Mouse (Mus musculus): Measurements from ENCODE around the gene Cacna2d4. TPM values are rescaled to one million over a fixed set of nuclear protein-coding genes. Genes with fewer than 3 reads are reported as not detected.

Cacna2d4 gene
- total RNA-seq, 1 experiment from 2014 or later = 0.29 TPM

- ATAC-seq (replicated peaks; ENCODE audit: insufficient number of reproducible peaks, low FRiP score, low TSS enrichment, poor library complexity, severe bottlenecking) = no peak
Observed at GRCm38 (mm10) chr6:119276713-119277112, 40.4 kb downstream of the Cacna2d4 start.

GRCm38 (mm10) chr6:119280761-119281160, 44.4 kb downstream of the Cacna2d4 start:
- no peak for ATAC-seq (replicated peaks; ENCODE audit: insufficient number of reproducible peaks, low FRiP score, low TSS enrichment, poor library complexity, severe bottlenecking)

DNA sequence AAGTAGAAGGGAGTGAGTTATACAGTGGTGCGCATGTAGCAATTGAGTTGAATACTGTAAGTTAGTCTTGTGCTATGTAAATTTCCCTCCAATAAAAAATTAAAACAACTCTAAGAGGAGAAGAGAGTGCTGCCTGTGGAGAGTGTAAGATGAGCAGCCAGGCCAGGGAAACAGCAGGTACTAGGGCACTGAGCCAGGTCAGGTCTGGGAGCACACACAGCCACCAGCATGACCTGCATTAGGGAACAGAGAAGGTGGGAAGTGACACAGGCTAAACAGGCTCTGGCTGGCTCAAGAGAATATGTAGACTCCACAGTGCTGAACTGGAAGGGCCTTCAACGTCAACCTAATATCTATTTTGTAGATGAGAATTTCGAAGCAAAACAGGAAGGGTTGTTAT, 65.0 kb downstream of the Cacna2d4 start:
- ATAC-seq (replicated peaks; ENCODE audit: insufficient number of reproducible peaks, low FRiP score, low TSS enrichment, poor library complexity, severe bottlenecking) = no peak

GRCm38 (mm10) chr6:119303331-119303730, 67.0 kb downstream of the Cacna2d4 start:
- ATAC-seq (replicated peaks; ENCODE audit: insufficient number of reproducible peaks, low FRiP score, low TSS enrichment, poor library complexity, severe bottlenecking) = no peak

DNA sequence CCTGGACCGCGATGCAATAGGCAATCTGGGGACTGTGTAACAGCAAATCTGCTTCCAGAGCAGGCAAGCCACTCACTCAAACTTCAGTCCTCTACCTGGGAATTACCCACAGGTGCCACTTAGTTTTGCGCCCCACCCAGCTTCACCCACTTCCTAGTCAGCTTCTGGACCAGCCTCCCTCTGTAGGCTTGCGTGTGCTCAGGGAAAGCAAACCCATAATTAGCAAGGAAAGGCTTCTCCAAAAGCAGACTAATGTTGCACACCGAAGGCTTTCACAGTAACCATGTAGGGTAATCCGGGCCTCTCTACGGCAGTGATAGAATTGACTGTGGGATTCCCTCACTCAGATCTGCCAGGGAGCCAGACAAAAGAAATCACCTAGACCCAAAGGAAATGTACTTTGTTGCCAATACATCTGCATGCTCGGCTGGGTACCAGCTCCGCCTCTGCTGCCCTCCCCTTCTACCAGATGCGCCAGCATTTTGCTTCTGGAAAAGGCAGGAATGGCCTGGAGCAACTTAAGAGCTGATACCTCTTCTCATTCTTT, 71.6 kb downstream of the Cacna2d4 start:
- ATAC-seq (replicated peaks; ENCODE audit: insufficient number of reproducible peaks, low FRiP score, low TSS enrichment, poor library complexity, severe bottlenecking) = no peak

DNA sequence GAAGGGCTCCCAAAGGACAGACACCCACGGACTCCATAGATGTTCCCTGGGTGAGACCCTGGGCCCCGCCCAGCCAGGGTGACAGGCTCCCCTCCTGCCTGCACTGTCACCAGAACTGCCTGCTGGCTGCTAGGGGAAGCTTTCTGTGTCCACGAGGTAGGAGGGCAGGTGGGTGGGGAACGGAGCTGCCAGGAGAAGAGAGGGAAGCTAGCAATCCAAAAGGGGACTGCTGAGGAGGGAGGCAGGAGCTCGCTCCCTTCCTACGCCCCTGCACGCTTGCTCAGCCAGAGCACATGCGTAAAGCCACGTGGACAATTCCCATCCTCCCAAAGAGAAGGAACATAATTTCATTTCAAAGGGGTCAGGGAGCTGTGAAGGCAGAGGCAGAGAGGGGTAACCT, 73.8 kb downstream of the Cacna2d4 start:
- ATAC-seq (replicated peaks; ENCODE audit: insufficient number of reproducible peaks, low FRiP score, low TSS enrichment, poor library complexity, severe bottlenecking) = no peak

- no peak for ATAC-seq (replicated peaks; ENCODE audit: insufficient number of reproducible peaks, low FRiP score, low TSS enrichment, poor library complexity, severe bottlenecking)
Observed at GRCm38 (mm10) chr6:119312381-119312780, 76.1 kb downstream of the Cacna2d4 start.

DNA sequence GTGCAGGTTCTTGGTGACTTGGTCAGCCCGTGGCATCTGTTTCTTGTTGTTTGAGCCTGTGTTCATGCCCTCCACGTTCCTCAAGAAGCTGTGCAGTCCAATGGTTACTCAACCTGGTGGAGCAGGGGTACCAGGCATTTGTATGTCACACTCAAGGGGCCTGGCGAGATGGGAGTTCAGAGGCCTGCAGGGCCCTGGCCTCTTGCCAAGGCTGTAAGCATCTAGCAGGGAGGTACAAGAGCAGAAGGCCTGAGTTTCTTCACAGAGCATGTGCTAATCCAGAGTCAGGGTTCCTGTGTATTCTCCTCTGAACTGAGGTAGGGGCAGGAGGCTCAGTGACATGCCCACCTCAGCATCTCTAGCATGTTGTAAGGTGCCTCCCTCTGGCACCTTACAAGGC, 76.8 kb downstream of the Cacna2d4 start:
- no peak for ATAC-seq (replicated peaks; ENCODE audit: insufficient number of reproducible peaks, low FRiP score, low TSS enrichment, poor library complexity, severe bottlenecking)

GRCm38 (mm10) chr6:119313588-119314375, 77.5 kb downstream of the Cacna2d4 start:
- ATAC-seq (replicated peaks; ENCODE audit: insufficient number of reproducible peaks, low FRiP score, low TSS enrichment, poor library complexity, severe bottlenecking) = no peak

DNA sequence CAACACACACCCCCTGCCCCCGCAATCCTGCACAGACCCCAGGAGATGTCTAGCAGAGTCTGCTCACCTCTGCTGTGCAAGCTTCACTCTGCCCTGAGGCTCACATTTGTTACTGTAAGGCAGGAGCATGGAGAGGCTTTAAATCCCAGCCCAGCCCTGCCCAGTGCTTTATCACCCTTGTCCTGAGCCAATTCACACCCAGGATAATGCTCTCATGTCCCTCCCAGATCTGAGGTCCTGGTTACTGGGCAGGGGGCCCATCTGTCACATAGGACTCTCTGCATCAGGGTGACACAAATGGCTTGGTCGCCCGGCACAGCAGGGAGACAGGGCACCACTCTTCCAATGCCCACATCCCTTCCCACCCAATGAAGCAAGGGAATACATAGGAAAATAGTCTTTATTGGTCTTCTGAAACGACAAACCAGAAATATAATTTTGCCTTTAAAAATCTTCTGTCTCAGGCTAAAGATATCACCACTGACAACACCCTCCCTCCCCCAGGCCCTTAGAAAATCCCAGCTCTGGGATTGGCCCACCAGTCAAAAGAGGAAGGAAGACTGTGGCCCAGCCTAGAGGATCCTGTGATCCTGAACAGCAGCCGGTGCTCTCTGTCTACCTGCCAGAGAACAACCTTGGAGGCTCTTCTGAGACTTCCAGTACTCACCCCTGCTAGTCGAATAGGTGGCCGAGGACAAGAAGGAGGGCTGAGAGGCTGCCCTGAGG, 78.6 kb downstream of the Cacna2d4 start:
- no peak for ATAC-seq (replicated peaks; ENCODE audit: insufficient number of reproducible peaks, low FRiP score, low TSS enrichment, poor library complexity, severe bottlenecking)

- ATAC-seq (replicated peaks; ENCODE audit: insufficient number of reproducible peaks, low FRiP score, low TSS enrichment, poor library complexity, severe bottlenecking) = no peak
Observed at GRCm38 (mm10) chr6:119318732-119319131, 82.4 kb downstream of the Cacna2d4 start.

- no peak for ATAC-seq (replicated peaks; ENCODE audit: insufficient number of reproducible peaks, low FRiP score, low TSS enrichment, poor library complexity, severe bottlenecking)
Observed at GRCm38 (mm10) chr6:119319358-119319757, 83.0 kb downstream of the Cacna2d4 start.

DNA sequence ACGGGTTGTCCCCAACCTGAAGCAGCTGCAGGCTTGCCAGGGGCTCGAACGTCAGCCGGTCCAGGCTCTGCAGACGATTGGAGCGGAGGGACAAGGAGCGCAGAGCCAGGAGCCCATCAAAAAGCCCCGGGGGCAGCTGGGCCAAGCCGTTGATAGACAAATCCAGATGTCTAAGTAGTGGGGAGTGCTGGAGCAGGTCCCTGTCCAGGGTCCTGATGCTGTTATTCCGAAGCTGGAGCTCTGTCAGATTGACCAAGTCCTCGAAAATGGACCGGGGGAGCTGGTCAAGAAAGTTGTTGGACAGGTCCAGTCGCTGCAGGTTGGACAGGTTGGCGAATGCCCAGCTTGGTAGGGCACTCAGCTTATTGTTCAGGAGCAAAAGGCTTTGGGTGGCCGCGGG, 84.2 kb downstream of the Cacna2d4 start:
- ATAC-seq (replicated peaks; ENCODE audit: insufficient number of reproducible peaks, low FRiP score, low TSS enrichment, poor library complexity, severe bottlenecking) = no peak

DNA sequence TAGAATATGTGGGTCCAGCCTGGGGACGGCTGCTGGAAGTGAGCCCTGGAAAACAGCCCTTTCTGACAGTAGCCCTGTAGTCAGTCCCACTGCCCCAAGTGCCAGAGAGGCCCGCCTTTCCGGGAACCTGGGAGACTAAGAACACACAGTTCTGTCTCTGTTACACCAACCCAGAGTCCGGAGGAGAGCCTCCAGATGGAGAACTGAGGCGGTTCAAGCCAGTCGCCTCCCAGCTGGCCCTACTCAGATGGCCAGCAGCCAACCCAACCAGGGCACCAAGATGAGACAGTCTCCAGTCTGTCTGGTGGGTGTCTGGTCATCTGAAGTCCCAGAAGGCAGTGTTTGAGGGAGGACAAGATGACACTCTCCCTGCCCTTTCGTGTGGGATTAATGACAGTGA, 85.4 kb downstream of the Cacna2d4 start:
- no peak for ATAC-seq (replicated peaks; ENCODE audit: insufficient number of reproducible peaks, low FRiP score, low TSS enrichment, poor library complexity, severe bottlenecking)

- ATAC-seq (replicated peaks; ENCODE audit: insufficient number of reproducible peaks, low FRiP score, low TSS enrichment, poor library complexity, severe bottlenecking) = no peak
Observed at GRCm38 (mm10) chr6:119324776-119325175, 88.5 kb downstream of the Cacna2d4 start.

DNA sequence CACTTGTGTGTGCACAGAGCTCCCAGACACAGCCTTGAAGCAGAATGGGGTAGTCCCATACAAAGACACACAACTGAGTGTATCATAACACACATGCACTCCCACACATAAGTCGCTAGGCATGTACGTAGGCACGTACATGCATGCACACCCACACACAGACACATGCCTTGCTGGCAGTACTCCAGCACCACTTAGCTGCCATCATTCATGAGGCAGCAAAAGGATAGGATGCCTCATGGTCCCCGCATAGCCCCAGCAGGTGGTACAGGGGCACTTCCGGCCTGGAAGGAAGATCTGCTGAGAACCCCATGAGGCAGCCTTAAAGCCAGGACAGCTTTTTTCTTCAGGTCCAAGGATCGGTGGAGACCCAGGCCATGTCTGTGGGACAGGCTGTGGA, 89.7 kb downstream of the Cacna2d4 start:
- no peak for ATAC-seq (replicated peaks; ENCODE audit: insufficient number of reproducible peaks, low FRiP score, low TSS enrichment, poor library complexity, severe bottlenecking)

- ATAC-seq (replicated peaks; ENCODE audit: insufficient number of reproducible peaks, low FRiP score, low TSS enrichment, poor library complexity, severe bottlenecking) = no peak
Observed at GRCm38 (mm10) chr6:119326541-119326940, 90.2 kb downstream of the Cacna2d4 start.

- ATAC-seq (replicated peaks; ENCODE audit: insufficient number of reproducible peaks, low FRiP score, low TSS enrichment, poor library complexity, severe bottlenecking) = no peak
Observed at GRCm38 (mm10) chr6:119328521-119329115, 92.3 kb downstream of the Cacna2d4 start.

DNA sequence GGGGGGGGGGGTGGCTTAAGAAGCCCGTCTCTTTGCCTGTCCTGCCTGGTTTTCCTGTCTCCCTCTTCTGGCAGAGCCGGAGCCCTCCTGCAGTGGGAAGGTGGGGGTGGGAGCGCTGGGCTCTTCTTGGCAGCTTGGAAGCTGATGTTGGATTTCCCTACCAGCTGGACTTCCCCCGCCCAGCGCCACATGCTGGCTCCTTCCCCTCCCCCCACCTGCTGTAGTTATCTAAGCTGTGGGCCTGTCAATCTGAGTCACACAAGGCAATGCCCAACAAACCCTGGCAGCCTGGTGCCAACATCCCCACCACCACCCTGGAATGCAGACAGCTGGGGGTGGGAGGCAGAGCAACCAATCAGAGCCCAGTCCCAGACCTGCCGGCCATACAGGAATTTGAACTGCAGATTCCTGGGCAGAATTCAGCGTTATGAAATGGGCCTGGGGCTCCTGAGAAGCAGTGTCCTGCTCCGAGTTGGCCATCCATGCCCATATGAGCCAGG, 92.9 kb downstream of the Cacna2d4 start:
- no peak for ATAC-seq (replicated peaks; ENCODE audit: insufficient number of reproducible peaks, low FRiP score, low TSS enrichment, poor library complexity, severe bottlenecking)

All from monocyte, adult 5-6 weeks (primary cell).